10 mouse cellular contexts compared by ENCODE assay signal in genomic region chr12:40898414-40899027, GRCm38 (mm10).
A peak's percentile ranks its signal among the peaks of the same experiment; 100 is the strongest.
DNase-seq lines count a peak whose midpoint lies in the region; ATAC-seq and TF ChIP-seq lines count a peak whose summit lies in the region.
"Had no signal": no experiment of that assay in that cellular context is flagged by ENCODE, and none has a peak within 500 bp of the region (broad histone marks: within the 10 kb centered on the region; RNA-seq: fewer than 3 reads in every experiment).

No protein-coding gene starts in this region.

- no peak overlapping the region for H3K9ac ChIP-seq in forebrain, embryonic 14.5 days (ENCODE audit: low read length)
- no peak overlapping the region for H3K9ac ChIP-seq in forebrain, embryonic 12.5 days
- H3K9ac ChIP-seq in CH12.LX (ENCODE audit: insufficient read depth, low read depth): no peak overlapping the region
- H3K9ac ChIP-seq in intestine, embryonic 16.5 days (ENCODE audit: low read depth, low read length): no peak overlapping the region

- dilution Hi-C loops in CH12.LX (cut with MboI; ENCODE audit: extremely low pct_ligation_motif_present, extremely low pct_unique_long_range_greater_than_20kb, low sequenced_read_pairs): no loop called here

- no peak for TF ChIP-seq RAD21 in CH12.LX (IDR thresholded peaks at IDR 0.05; ENCODE audit: low read depth, low read length)

- no peak overlapping the region for H3K4me3 ChIP-seq in forebrain, embryonic 14.5 days (ENCODE audit: low read depth, low read length)
- no peak overlapping the region for H3K4me3 ChIP-seq in forebrain, embryonic 12.5 days (replicated peaks)
- H3K4me3 ChIP-seq in CH12.LX (replicated peaks in 1 of 3; ENCODE audit: low read depth in 2 of 3, low read length in 2 of 3, poor library complexity in 1 of 3): no peak overlapping the region
- no peak overlapping the region for H3K4me3 ChIP-seq in intestine, embryonic 16.5 days (ENCODE audit: low read length)

- H3K27ac ChIP-seq in forebrain, embryonic 14.5 days (ENCODE audit: low read depth, low read length): no peak overlapping the region
- no peak overlapping the region for H3K27ac ChIP-seq in forebrain, embryonic 12.5 days
- H3K27ac ChIP-seq in CH12.LX (ENCODE audit: insufficient read depth, low read depth): no peak overlapping the region
- H3K27ac ChIP-seq in intestine, embryonic 16.5 days (ENCODE audit: low read length): no peak overlapping the region
- H3K27ac ChIP-seq: macrophage had no signal

- no peaks in the 10 kb centered on the region for H3K79me2 ChIP-seq in CH12.LX (replicated peaks; ENCODE audit: control insufficient read depth, extremely low read depth, insufficient read depth, poor library complexity, severe bottlenecking)

- H3K4me2 ChIP-seq in forebrain, embryonic 14.5 days (ENCODE audit: low read length): no peak overlapping the region
- H3K4me2 ChIP-seq in forebrain, embryonic 12.5 days: no peak overlapping the region
- no peak overlapping the region for H3K4me2 ChIP-seq in CH12.LX (ENCODE audit: insufficient read depth, low read depth, poor library complexity, severe bottlenecking)
- no peak overlapping the region for H3K4me2 ChIP-seq in intestine, embryonic 16.5 days (ENCODE audit: low read depth, low read length)

- WGBS in forebrain, embryonic 14.5 days: 69% methylated on average over 8 of the region's 8 CpGs
- WGBS in forebrain, embryonic 12.5 days: 85% methylated on average over 8 of the region's 8 CpGs
- 66% methylated on average over 8 of the region's 8 CpGs for WGBS in intestine, embryonic 16.5 days

- ATAC-seq in forebrain, embryonic 14.5 days: peak; percentile 63; the same call in 1 of the 2 replicates
- ATAC-seq in forebrain, embryonic 12.5 days (ENCODE audit: low FRiP score): no peak
- ATAC-seq in intestine, embryonic 16.5 days: no peak

- H3K36me3 ChIP-seq in forebrain, embryonic 14.5 days (ENCODE audit: control insufficient read depth, insufficient read depth, low read length): no peaks in the 10 kb centered on the region
- H3K36me3 ChIP-seq in forebrain, embryonic 12.5 days (replicated peaks): no peaks in the 10 kb centered on the region
- H3K36me3 ChIP-seq in CH12.LX (replicated peaks in 1 of 2; ENCODE audit: control insufficient read depth in 1 of 2, insufficient read depth in 1 of 2, low read length in 1 of 2): no peaks in the 10 kb centered on the region
- H3K36me3 ChIP-seq in intestine, embryonic 16.5 days (ENCODE audit: control insufficient read depth, insufficient read depth, low read length): no peaks in the 10 kb centered on the region

- no peak for TF ChIP-seq POLR2A in CH12.LX (IDR thresholded peaks at IDR 0.05; ENCODE audit: low read depth, low read length)

- DNase-seq in forebrain, embryonic 14.5 days (ENCODE audit: low spot score): peak; percentile 64
- peak; percentile 47 for DNase-seq in CH12.LX (ENCODE audit: extremely low read depth)
- peak; percentile 58 to 64 for DNase-seq in cerebellum, postnatal 25 days
- DNase-seq in kidney, postnatal 36 days: peak; percentile 4 to 22
- no peak for DNase-seq in gastrocnemius, postnatal 10 days
- DNase-seq in B cell, adult 2 months: no peak
- DNase-seq: layer of hippocampus, postnatal 36 days had no signal

- in situ Hi-C loops in CH12.LX (cut with MboI; ENCODE audit: low pct_ligation_motif_present, low pct_unique_long_range_greater_than_20kb, low sequenced_read_pairs): no loop called here

- H3K4me1 ChIP-seq in forebrain, embryonic 14.5 days (ENCODE audit: control insufficient read depth, insufficient read depth, low read length): no peaks in the 10 kb centered on the region
- H3K4me1 ChIP-seq in forebrain, embryonic 12.5 days: no peaks in the 10 kb centered on the region
- H3K4me1 ChIP-seq in CH12.LX (ENCODE audit: control insufficient read depth in 1 of 2, insufficient read depth in 2 of 2): peaks cover 0 to 11% of the 10 kb centered on the region in 2 experiments; a peak in 2 of 4 replicates
- no peaks in the 10 kb centered on the region for H3K4me1 ChIP-seq in intestine, embryonic 16.5 days (ENCODE audit: control insufficient read depth, insufficient read depth, low read length)

- TF ChIP-seq EP300 in CH12.LX (IDR thresholded peaks at IDR 0.05; ENCODE audit: low read length): no peak

- H3K27me3 ChIP-seq in forebrain, embryonic 14.5 days (replicated peaks; ENCODE audit: control insufficient read depth, insufficient read depth, low read length): no peaks in the 10 kb centered on the region
- H3K27me3 ChIP-seq in forebrain, embryonic 12.5 days: no peaks in the 10 kb centered on the region
- H3K27me3 ChIP-seq in CH12.LX (replicated peaks): no peaks in the 10 kb centered on the region
- no peaks in the 10 kb centered on the region for H3K27me3 ChIP-seq in intestine, embryonic 16.5 days (replicated peaks; ENCODE audit: control insufficient read depth, insufficient read depth, low read length)

- no peaks in the 10 kb centered on the region for H3K9me3 ChIP-seq in forebrain, embryonic 14.5 days (replicated peaks; ENCODE audit: control insufficient read depth, low read length)
- H3K9me3 ChIP-seq in forebrain, embryonic 12.5 days: no peaks in the 10 kb centered on the region
- no peaks in the 10 kb centered on the region for H3K9me3 ChIP-seq in CH12.LX (replicated peaks; ENCODE audit: low read length)
- H3K9me3 ChIP-seq in intestine, embryonic 16.5 days (ENCODE audit: control insufficient read depth, low read length): no peaks in the 10 kb centered on the region

- TF ChIP-seq CTCF in CH12.LX (conservative IDR thresholded peaks at IDR 0.05 in 1 of 2, IDR thresholded peaks at IDR 0.05 in 1 of 2; ENCODE audit: low read depth in 2 of 2, low read length in 2 of 2): no peak

TF ChIP-seq in CH12.LX, 34 proteins besides CTCF, POLR2A, EP300 and RAD21:
- peak; percentile 45; the same call in 1 of the 2 replicates for TF ChIP-seq BHLHE40 (IDR thresholded peaks at IDR 0.05; ENCODE audit: low read depth, low read length)
- TF ChIP-seq GABPA (IDR thresholded peaks at IDR 0.05; ENCODE audit: insufficient replicate concordance, low read depth, low read length): no peak
- no peak for TF ChIP-seq NRF1 (IDR thresholded peaks at IDR 0.05; ENCODE audit: low read depth, low read length)
TF ChIP-seq in CH12.LX: peak in this region for 1.

Comparison
In these comparisons a context has a peak if more than half of its experiments do, and no peak if none do; other contexts are left out.
1. DNase-seq: peak in forebrain, embryonic 14.5 days (single experiment), CH12.LX (single experiment), cerebellum, postnatal 25 days (2 of 2) and kidney, postnatal 36 days (2 of 2); none in gastrocnemius, postnatal 10 days (single experiment) and B cell, adult 2 months (0 of 2).